Mouse (Mus musculus) embryonic fibroblast, embryonic 13.5 days (primary cell): ENCODE results near the gene Thada.

ENCODE experiments used
- CTCF ChIP-seq: IDR thresholded peaks from 2 replicates; pipeline ENCODE4 v1.5.1; 2011; ENCODE audit warnings: mild to moderate bottlenecking, control low read depth, low read length, moderate library complexity, borderline replicate concordance; ENCODE audit not compliant: insufficient read depth
- POLR2A ChIP-seq: IDR thresholded peaks from 2 replicates; pipeline ENCODE4 v1.6.1; 2011; ENCODE audit warnings: low read depth, mild to moderate bottlenecking, control low read depth, low read length, moderate library complexity

DNA sequence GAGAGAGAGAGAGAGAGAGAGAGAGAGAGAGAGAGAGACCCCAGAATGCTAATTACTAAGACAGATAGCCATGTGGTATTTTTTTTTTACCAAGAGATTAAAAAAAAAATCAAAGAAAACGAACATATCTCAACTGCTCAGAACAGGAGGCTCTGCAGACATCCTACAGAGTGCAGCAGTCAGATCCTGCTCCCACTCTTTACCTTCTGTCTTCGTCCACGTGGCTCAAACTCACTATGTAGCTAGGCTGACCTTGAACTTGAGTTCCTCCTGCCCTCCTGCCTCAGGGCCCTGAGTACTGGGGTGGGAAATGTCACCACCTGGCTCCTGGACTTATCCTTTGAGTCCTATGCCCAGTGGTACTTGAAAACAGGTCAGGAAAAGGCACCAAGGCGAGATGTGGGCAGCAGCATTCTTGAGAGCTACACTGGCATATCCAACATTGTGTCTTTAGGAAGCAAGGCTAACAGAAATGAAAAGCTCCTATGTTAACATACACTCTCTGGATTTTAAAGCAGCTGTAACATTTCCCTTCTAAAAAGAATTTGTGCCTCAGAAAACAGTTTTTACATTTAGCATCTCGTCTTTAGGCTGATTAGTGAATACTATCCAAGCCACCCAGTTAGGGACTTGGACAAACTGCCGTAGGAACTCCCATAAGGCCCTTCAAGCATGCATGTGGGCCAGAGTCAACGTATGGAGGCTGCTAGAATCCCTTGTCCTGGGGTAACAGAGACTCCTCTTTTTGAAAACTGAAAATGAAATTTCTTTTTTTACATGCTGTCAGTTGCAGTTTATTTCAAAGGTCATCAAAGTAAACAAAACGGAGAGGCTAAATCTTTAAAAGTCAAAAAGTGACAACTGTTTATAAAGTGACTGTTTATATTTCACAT lies 183.4 kb downstream of the Thada start:
- no peak for TF ChIP-seq CTCF
- no peak for TF ChIP-seq POLR2A
